Mouse (Mus musculus): ENCODE results near the gene Mfsd7a. TPM values are rescaled to one million over a fixed set of nuclear protein-coding genes. Genes with fewer than 3 reads are reported as not detected.

Mfsd7a gene
- polyA plus RNA-seq, 1 experiment from 2014 or later = not detected

- Histone ChIP-seq H3K9ac (ENCODE audit: low read depth, low read length) (no peak overlapping the region), H3K27me3 (ENCODE audit: control insufficient read depth, insufficient read depth, low read length) (no peaks in the 10 kb centered on the region), H3K4me1 (replicated peaks; ENCODE audit: control insufficient read depth, insufficient read depth, low read length) (peaks cover 11% of the 10 kb centered on the region), H3K4me2 (replicated peaks; ENCODE audit: low read depth, low read length) (no peak overlapping the region), H3K27ac (ENCODE audit: low read depth, low read length) (no peak overlapping the region), H3K36me3 (ENCODE audit: control insufficient read depth, insufficient read depth, low read length) (no peaks in the 10 kb centered on the region), H3K9me3 (ENCODE audit: control insufficient read depth, low read length) (no peaks in the 10 kb centered on the region), H3K4me3 (ENCODE audit: low read depth, low read length) (no peak overlapping the region)
- WGBS = 88% methylated on average over 6 of the region's 6 CpGs
- no peak for ATAC-seq (ENCODE audit: low FRiP score)
- no peak for DNase-seq (ENCODE audit: low spot score)
These were observed 16.6 kb upstream of the Mfsd7a start for GRCm38 (mm10) chr5:108465131-108465891.

DNA sequence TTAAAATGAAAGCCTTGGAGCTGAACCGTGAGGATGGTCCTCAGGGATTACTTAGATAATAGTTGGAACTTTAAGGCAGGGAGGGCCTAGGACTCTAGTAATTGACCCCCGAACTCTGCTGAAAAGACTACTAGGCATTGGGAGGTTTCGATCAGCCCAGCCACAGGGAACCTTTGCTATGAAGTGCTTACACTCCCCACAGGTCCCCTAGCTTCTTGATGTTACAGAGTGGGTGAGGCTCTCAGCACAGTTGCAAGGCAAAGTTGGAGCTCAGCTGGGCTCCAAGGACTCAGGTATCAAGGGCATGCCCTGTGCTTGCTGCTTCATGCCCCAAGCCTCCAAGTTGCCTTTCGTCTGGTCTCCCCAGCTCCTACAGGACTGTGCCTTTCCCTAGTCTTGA lies 13.8 kb upstream of the Mfsd7a start:
- Histone ChIP-seq H3K9me3 (ENCODE audit: control insufficient read depth, low read length) (no peaks in the 10 kb centered on the region), H3K4me1 (replicated peaks; ENCODE audit: control insufficient read depth, insufficient read depth, low read length) (peaks cover 11% of the 10 kb centered on the region), H3K27ac (ENCODE audit: low read depth, low read length) (no peak overlapping the region), H3K36me3 (ENCODE audit: control insufficient read depth, insufficient read depth, low read length) (no peaks in the 10 kb centered on the region), H3K4me2 (replicated peaks; ENCODE audit: low read depth, low read length) (peak overlapping the region; percentile 95), H3K4me3 (ENCODE audit: low read depth, low read length) (peak overlapping the region; percentile 96), H3K27me3 (ENCODE audit: control insufficient read depth, insufficient read depth, low read length) (no peaks in the 10 kb centered on the region), H3K9ac (ENCODE audit: low read depth, low read length) (peak overlapping the region; percentile 99)
- DNase-seq (ENCODE audit: low spot score) = peak; percentile 15
- ATAC-seq (ENCODE audit: low FRiP score) = no peak
- WGBS = 52% methylated on average over 4 of the region's 4 CpGs

GRCm38 (mm10) chr5:108461082-108462065 lies 12.7 kb upstream of the Mfsd7a start, which contains the start of gene Pcgf3:
TSS of gene Pcgf3 (plus strand) at chr5:108461232.
- 1% methylated on average over 58 of the region's 62 CpGs for WGBS
- peak; percentile 97 for ATAC-seq (ENCODE audit: low FRiP score)

DNA sequence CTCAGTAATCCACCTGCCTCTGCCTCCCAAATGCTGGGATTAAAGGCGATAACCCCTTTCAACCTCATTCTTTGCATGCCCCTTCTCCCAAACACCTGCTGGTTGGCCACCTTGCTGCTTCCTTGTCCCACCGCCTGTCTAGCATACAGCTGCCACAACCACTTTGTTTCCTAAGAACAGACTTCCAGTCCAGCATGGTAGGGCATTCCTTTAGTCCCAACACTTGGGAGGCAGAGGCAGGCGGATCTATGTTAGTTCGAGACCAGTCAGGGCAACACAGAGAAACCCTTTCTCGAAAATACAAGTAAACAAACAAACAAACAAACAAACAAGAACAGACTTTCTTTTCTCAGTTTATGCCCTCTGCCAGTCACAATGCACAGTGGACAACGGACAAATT lies 11.8 kb upstream of the Mfsd7a start:
- no peaks in the 10 kb centered on the region for H3K36me3 ChIP-seq (ENCODE audit: control insufficient read depth, insufficient read depth, low read length)
- DNase-seq (ENCODE audit: low spot score) = no peak
- no peak for ATAC-seq (ENCODE audit: low FRiP score)
- H3K27ac ChIP-seq (ENCODE audit: low read depth, low read length) = no peak overlapping the region
- no peak overlapping the region for H3K9ac ChIP-seq (ENCODE audit: low read depth, low read length)
- 42% methylated on average over 6 of the region's 6 CpGs for WGBS
- no peaks in the 10 kb centered on the region for H3K9me3 ChIP-seq (ENCODE audit: control insufficient read depth, low read length)
- H3K4me1 ChIP-seq (replicated peaks; ENCODE audit: control insufficient read depth, insufficient read depth, low read length) = peaks cover 11% of the 10 kb centered on the region
- H3K4me3 ChIP-seq (ENCODE audit: low read depth, low read length) = peak overlapping the region; percentile 96
- peak overlapping the region; percentile 55 for H3K4me2 ChIP-seq (replicated peaks; ENCODE audit: low read depth, low read length)
- H3K27me3 ChIP-seq (ENCODE audit: control insufficient read depth, insufficient read depth, low read length) = no peaks in the 10 kb centered on the region

More at GRCm38 (mm10) chr5:108461082-108462065, 12.7 kb upstream of the Mfsd7a start, which contains the start of gene Pcgf3:
- peaks cover 11% of the 10 kb centered on the region for H3K4me1 ChIP-seq (replicated peaks; ENCODE audit: control insufficient read depth, insufficient read depth, low read length)
- peak within 1 kb of the TSS; percentile 99 for H3K9ac ChIP-seq (ENCODE audit: low read depth, low read length)
- peak; percentile 98 for DNase-seq (ENCODE audit: low spot score)
- H3K4me2 ChIP-seq (replicated peaks; ENCODE audit: low read depth, low read length) = peak within 1 kb of the TSS; percentile 95
- H3K27me3 ChIP-seq (ENCODE audit: control insufficient read depth, insufficient read depth, low read length) = no peaks in the 10 kb centered on the region
- H3K27ac ChIP-seq (ENCODE audit: low read depth, low read length) = peak within 1 kb of the TSS; percentile 87
- H3K36me3 ChIP-seq (ENCODE audit: control insufficient read depth, insufficient read depth, low read length) = no peaks in the 10 kb centered on the region
- H3K4me3 ChIP-seq (ENCODE audit: low read depth, low read length) = peak within 1 kb of the TSS; percentile 96
- H3K9me3 ChIP-seq (ENCODE audit: control insufficient read depth, low read length) = no peaks in the 10 kb centered on the region

DNA sequence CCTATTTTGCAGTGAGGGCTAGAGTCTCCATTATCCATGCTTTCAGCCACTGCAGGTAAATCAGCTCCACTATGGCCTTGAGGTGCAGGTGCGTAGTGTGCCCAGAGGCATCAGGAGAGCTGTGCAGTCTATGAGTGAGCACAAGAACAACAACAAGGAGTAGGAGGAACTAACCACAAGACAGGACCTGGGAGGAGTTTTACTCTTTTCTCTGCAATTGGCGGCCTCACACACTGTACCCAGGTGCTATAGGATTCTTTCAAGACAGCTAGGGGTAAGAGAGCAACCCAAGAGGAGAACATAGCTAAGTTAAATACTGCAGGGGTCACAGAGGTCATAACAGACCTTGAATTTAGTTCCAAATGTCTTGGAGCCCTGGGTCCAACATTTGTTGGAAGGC lies 10.0 kb upstream of the Mfsd7a start:
- Histone ChIP-seq H3K9me3 (ENCODE audit: control insufficient read depth, low read length) (no peaks in the 10 kb centered on the region), H3K4me2 (replicated peaks; ENCODE audit: low read depth, low read length) (no peak overlapping the region), H3K27ac (ENCODE audit: low read depth, low read length) (no peak overlapping the region), H3K4me1 (replicated peaks; ENCODE audit: control insufficient read depth, insufficient read depth, low read length) (peaks cover 8% of the 10 kb centered on the region), H3K4me3 (ENCODE audit: low read depth, low read length) (no peak overlapping the region), H3K9ac (ENCODE audit: low read depth, low read length) (no peak overlapping the region), H3K27me3 (ENCODE audit: control insufficient read depth, insufficient read depth, low read length) (no peaks in the 10 kb centered on the region), H3K36me3 (ENCODE audit: control insufficient read depth, insufficient read depth, low read length) (no peaks in the 10 kb centered on the region)
- 79% methylated on average over 2 of the region's 2 CpGs for WGBS
- ATAC-seq (ENCODE audit: low FRiP score) = no peak
- DNase-seq (ENCODE audit: low spot score) = no peak

GRCm38 (mm10) chr5:108454094-108454493 lies 5.4 kb upstream of the Mfsd7a start:
- 45% methylated on average over 3 of the region's 3 CpGs for WGBS
- H3K27me3 ChIP-seq (ENCODE audit: control insufficient read depth, insufficient read depth, low read length) = no peaks in the 10 kb centered on the region
- H3K9ac ChIP-seq (ENCODE audit: low read depth, low read length) = no peak overlapping the region
- no peaks in the 10 kb centered on the region for H3K9me3 ChIP-seq (ENCODE audit: control insufficient read depth, low read length)
- no peak overlapping the region for H3K4me2 ChIP-seq (replicated peaks; ENCODE audit: low read depth, low read length)
- H3K4me3 ChIP-seq (ENCODE audit: low read depth, low read length) = no peak overlapping the region
- DNase-seq (ENCODE audit: low spot score) (no peak), ATAC-seq (ENCODE audit: low FRiP score) (no peak)
- H3K27ac ChIP-seq (ENCODE audit: low read depth, low read length) = no peak overlapping the region
- H3K36me3 ChIP-seq (ENCODE audit: control insufficient read depth, insufficient read depth, low read length) = no peaks in the 10 kb centered on the region
- H3K4me1 ChIP-seq (replicated peaks; ENCODE audit: control insufficient read depth, insufficient read depth, low read length) = no peaks in the 10 kb centered on the region

GRCm38 (mm10) chr5:108452422-108452821 lies 3.7 kb upstream of the Mfsd7a start:
- Histone ChIP-seq H3K27ac (ENCODE audit: low read depth, low read length) (no peak overlapping the region), H3K9ac (ENCODE audit: low read depth, low read length) (no peak overlapping the region), H3K4me2 (replicated peaks; ENCODE audit: low read depth, low read length) (no peak overlapping the region), H3K9me3 (ENCODE audit: control insufficient read depth, low read length) (no peaks in the 10 kb centered on the region), H3K36me3 (ENCODE audit: control insufficient read depth, insufficient read depth, low read length) (no peaks in the 10 kb centered on the region), H3K27me3 (ENCODE audit: control insufficient read depth, insufficient read depth, low read length) (0 out of 2 replicates have a peak, but pooled peaks cover 3% of the 10 kb centered on the region), H3K4me3 (ENCODE audit: low read depth, low read length) (no peak overlapping the region), H3K4me1 (replicated peaks; ENCODE audit: control insufficient read depth, insufficient read depth, low read length) (0 out of 2 replicates have a peak, but pooled peaks cover 2% of the 10 kb centered on the region)
- no peak for ATAC-seq (ENCODE audit: low FRiP score)
- WGBS = 88% methylated on average over 1 of the region's 1 CpGs
- DNase-seq (ENCODE audit: low spot score) = no peak

DNA sequence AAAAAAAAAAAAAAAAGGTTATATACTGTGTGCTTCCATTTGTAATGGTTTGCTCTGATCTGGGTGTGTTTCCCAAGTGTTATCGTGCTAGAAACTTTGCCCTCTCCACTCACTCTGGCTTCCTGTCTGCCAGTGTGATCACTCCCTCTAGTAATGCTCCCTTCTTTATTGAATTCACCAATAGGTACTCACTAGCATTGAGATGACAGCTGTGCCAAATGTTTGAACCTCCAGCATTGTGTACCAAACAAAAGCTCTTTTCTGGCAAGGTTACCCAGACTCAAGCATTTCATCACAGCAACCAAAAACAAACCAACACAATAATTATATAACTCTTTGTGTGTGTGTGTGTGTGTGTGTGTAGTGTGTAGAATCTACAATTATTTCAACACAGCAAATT lies 2.9 kb upstream of the Mfsd7a start:
- H3K27me3 ChIP-seq (ENCODE audit: control insufficient read depth, insufficient read depth, low read length) = 0 out of 2 replicates have a peak, but pooled peaks cover 5% of the 10 kb centered on the region
- ATAC-seq (ENCODE audit: low FRiP score) (no peak), DNase-seq (ENCODE audit: low spot score) (no peak)
- H3K36me3 ChIP-seq (ENCODE audit: control insufficient read depth, insufficient read depth, low read length) = no peaks in the 10 kb centered on the region
- H3K9me3 ChIP-seq (ENCODE audit: control insufficient read depth, low read length) = no peaks in the 10 kb centered on the region
- WGBS = 95% methylated on average over 1 of the region's 1 CpGs
- no peak overlapping the region for H3K9ac ChIP-seq (ENCODE audit: low read depth, low read length)
- no peak overlapping the region for H3K27ac ChIP-seq (ENCODE audit: low read depth, low read length)
- H3K4me1 ChIP-seq (replicated peaks; ENCODE audit: control insufficient read depth, insufficient read depth, low read length) = 0 out of 2 replicates have a peak, but pooled peaks cover 2% of the 10 kb centered on the region
- H3K4me2 ChIP-seq (replicated peaks; ENCODE audit: low read depth, low read length) = no peak overlapping the region
- H3K4me3 ChIP-seq (ENCODE audit: low read depth, low read length) = no peak overlapping the region
